Mouse (Mus musculus): ENCODE results near the gene Rnf138rt1. TPM values are rescaled to one million over a fixed set of nuclear protein-coding genes. Genes with fewer than 3 reads are reported as not detected.

Gene Rnf138rt1
- not detected for total RNA-seq (2021)
- long read RNA-seq, experiment 1: 0 reads
- long read RNA-seq, experiment 2: 0 reads

DNA sequence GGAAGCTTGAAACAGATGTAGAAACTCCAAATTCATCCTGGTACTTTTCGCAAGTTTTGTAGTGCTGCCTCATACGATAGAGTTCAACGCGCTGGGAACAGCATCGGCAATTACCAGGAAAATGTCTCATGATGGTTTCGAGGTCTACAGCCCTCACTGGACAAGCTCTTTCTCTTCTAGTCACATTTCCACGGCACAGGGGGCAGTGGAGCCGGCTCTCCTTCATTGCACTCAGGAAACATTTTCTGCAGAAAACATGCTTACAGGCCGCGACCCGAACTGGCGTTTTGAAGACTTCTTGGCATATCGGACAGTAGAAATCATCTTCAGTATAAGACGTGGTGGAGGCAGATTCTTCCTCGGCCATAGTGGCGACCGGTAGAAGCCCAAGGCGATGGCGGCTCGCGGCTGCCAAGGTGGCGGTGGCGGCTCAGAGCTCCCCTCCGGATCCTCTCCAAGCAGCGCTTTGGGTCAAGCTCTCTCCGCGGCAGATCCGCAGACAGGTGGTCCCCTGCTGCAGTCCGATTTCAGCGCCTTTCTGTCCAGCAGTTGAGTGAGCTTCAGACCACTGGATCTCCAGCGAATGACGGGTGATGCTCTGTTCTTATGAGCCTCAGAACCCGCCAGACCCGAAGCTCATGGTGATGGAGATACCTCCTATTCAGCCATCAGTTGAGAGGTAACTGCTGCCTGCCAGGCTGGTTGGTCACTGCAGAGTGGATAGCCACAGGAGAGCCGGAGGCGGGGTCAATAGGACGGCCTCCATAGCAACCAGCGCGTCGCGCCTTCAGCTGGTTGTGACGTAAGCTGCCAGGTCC is at the start of gene Rnf138rt1:
Rnf138rt1 (minus strand) TSS at position 713 of the 818 bp plus-strand sequence.
- DNase-seq: peak; percentile 3 to 5

DNA sequence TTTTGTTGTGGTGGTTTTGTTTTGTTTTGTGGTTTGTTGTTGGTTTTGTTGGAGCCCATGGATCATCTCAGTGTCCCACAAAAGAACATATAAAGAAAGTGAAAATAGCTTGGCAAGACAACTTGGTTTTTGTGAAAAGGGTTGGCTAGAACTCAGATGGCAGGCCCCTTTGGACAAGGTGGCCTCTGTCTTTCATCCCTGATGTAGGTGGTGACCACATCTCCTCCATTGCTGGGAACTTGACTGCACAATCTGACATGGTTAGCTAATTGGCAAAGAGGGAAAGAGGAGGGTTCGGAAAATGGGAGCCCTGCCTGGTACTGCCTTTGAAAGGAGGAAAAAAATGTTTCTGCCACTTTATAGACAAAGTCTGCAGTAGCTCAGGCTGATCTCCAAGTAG is 46.1 kb upstream of the Rnf138rt1 start:
- DNase-seq: no peak

DNA sequence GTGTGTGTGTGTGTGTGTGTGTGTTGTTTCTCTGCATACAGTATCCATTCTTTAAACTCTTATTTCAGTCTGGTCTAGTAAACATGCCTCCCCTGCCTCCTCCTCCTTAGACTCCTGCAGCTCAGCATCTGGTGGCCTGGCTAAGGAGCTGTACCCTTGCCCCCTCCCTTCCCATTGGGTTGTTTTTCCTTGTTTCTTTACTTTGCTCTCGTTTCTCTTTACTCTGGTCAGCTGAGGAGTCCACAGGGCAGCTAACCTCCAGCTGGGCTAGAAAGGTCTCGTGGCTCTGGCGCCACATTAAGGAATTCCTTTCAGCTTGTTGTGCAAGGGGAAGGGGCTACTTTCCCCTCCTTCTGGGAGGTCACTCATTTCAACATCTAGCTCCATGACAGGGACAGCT is 5.2 kb upstream of the Rnf138rt1 start:
- DNase-seq: no peak

DNA sequence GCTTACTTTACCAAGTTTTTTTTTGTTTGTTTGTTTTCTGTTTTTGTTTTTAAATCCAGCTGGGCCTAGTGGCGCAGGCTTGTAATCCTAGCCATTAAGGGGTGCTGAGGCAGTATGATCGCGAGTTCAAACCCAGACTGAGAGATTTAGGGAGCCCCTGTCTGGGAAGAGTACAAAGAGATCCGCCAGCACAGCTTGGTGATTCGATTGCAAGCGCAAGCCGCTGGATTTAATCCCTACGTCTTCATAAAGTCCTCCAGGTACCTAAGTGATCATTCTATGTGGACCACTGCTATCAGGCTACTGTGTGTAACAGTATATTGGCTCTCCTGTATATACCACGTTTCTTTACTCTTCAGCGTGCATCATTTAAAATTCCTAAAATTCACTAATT is 303 bp upstream of the Rnf138rt1 start:
- no peak for DNase-seq

DNA sequence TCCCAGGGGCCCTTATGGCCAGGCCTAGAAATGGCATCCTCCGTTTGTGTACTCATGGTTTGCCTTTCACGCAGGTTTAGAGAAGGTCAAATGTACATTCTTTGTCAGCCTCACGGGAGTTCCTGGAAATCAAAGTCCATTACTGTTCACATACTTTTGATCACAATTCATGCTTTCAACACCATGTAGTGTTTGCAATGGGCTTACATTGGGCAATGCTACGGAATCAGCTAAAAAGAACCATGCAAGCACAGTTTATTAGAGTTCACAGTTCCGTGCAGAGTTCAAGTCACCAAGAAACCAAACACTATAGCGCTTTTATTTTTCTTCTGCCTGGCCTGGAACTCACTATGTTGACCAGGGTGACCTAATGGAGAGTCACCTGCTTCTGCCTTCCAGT is 15.1 kb downstream of the Rnf138rt1 start:
- no peak for DNase-seq

DNA sequence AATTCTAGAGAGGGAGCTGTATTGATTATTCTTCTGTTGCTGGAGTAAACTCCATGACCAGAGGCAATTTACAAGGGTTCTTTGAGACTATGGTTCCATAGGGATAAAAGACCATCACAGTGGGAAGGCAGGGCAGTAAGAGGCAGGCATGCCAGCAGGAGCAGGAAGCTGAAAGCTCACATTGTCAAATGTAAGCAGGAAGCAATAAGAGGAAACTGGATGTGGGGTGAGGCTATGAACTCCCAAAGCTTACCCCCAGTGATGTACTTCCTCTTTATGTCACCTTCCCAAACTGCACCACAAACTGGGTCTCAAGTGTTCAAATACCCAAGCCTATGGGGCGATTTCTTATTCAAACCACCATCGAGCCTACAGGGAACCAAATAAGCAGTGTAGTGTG is 17.2 kb downstream of the Rnf138rt1 start:
- peak in 1 of 2 experiments; percentile 4 for DNase-seq

DNA sequence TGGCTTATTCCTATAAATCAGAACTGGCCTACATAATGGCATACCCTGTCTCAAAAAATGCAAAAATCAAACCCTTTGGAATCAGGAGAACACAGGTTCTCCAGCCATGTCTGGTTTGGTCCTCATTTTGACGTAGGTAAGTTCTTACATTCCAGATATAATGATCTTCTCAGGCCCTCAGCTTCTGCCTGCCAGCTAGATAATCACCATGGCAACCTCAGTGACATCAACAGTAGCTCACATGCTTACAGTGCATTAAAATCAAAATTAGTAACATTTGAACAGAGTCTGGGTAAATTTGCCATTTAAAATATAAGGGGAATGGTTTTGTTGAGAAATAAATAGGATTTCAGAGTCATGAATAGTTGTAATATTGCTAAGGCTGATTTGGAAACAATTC is 22.2 kb downstream of the Rnf138rt1 start:
- no peak for DNase-seq

DNA sequence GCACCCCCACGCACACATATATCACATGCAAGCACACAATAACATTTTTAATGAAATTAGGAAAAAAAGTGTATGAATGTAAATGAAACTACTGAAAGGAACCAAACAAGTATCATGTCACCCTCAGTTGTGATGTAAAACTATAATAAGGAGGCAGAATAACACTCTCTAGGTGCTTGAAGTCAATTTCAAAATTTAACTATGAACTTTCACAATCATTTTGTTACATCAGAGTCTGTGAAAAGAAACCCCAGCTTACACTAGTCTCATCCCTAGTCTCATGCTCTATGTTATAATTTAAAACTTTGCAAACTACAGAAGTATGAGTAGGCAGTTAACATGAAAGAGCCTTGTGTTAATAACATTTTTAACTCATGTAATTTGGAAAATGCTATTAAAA is 27.0 kb downstream of the Rnf138rt1 start:
- DNase-seq: no peak

DNA sequence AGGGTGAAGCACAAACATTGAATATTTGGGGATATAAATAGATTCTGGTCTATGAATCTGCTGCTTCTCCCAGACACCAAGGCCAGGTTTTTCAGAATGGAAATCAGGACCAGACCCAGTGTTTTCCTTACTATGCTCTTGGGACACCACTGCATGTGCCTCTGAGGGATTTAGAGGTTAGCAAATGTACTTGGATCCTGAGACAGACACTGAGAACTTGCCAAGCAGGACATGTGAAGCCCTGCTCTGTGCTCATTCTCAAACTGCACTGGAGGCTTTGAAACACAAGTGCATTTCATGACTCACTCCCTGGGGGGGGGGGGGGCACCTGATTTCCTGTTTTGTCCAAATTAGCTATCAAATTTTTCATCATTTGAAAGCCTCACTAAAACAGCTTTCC is 37.5 kb downstream of the Rnf138rt1 start:
- peak; percentile 7 to 55 for DNase-seq

DNA sequence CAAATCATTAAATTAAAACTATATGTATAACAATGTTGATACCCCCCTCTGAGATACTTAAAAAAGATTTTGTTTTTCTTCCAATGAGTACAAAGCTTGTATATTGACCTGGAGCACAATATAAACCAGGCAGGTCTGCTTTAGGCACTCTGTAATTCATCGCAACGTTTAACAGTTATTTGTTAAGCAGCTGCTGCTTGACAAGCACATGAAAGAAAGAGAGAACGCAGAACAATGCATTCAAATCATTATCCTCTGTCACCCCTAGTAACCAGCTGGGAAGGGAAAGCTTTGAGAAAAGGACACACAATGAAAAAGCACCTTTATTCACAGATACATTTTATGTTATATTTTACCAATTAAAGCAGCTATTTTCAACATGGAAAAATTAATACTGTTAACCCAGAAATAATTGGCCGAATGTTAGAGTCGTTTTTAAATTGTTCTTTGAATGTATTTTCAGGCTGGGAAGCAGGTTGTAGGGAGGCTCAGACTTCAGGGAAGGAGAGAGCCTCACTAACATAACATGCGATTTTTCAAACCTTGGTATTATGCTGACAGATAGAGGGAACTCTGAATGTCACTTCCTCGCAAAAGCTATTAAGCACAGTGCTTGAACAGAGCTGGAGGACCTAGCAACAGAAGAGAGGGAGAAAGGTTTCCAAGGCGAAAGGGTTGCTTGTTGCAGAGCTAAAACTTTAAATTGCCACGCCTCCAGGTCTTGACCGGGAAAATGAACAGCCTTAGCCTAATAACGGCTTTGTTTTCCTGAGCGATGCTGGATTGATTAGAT is 38.1 kb downstream of the Rnf138rt1 start:
- no peak for DNase-seq

DNA sequence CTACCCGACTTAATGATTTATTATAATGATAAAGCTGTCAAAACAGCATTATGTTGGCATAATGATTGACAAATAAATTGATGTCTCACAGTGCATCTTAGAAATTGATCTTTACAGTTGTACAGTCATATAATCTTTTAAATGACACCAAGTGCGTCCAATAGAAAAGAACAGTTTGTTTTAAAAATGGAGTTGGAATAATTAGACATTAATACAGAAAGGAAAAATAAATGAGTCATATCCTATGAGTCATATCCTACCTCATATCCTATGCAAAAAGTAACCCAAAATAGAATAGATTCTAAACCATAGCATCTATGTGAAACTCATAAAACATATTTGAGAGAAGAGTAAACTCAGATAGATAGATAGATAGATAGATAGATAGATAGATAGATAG is 40.5 kb downstream of the Rnf138rt1 start:
- DNase-seq: no peak

Other genes starting within 250 kb of the Rnf138rt1 start
- gene Grpr, start 211.7 kb downstream of the Rnf138rt1 start, total RNA-seq (2021): not detected
- 10 to 100 TPM; 21.1 to 31.8 TPM for gene Ap1s2, start 147.7 kb upstream of the Rnf138rt1 start, total RNA-seq (2021)
- 10 to 100 TPM; 10.7 to 16.0 TPM for gene Zrsr2, start 197.3 kb upstream of the Rnf138rt1 start, total RNA-seq (2021)

Data from heart, adult 18-20 months (tissue).